14 mouse cellular contexts compared by ENCODE assay signal in genomic region chr4:138824161-138824560, GRCm38 (mm10). TPM values are rescaled to one million over a fixed set of nuclear protein-coding genes. Genes with fewer than 3 reads are reported as not detected.
"Had no signal": no experiment of that assay in that cellular context is flagged by ENCODE, and none has a peak within 500 bp of the region (broad histone marks: within the 10 kb centered on the region; RNA-seq: fewer than 3 reads in every experiment).

No protein-coding gene starts in this region.

RNA-seq across cellular contexts. Expression of gene Pla2g5, which starts 39.1 kb away (rescaled TPM):
- polyA plus RNA-seq: liver, embryonic 16.5 days; midbrain, embryonic 11.5 days; neural tube, embryonic 12.5 days had no signal

RNA-seq across cellular contexts. Expression of gene Pla2g2d, which starts 48.6 kb away (rescaled TPM):
- polyA plus RNA-seq: liver, embryonic 16.5 days; lung, embryonic 16.5 days; macrophage had no signal

RNA-seq across cellular contexts. Expression of gene Gm13030, which starts 49.6 kb away (rescaled TPM):
- polyA plus RNA-seq: liver, embryonic 16.5 days; lung, embryonic 14.5 days; lung, embryonic 16.5 days; macrophage; midbrain, embryonic 11.5 days; midbrain, embryonic 13.5 days; midbrain, embryonic 15.5 days; midbrain, postnatal 0 days; neural tube, embryonic 12.5 days; neural tube, embryonic 14.5 days; stomach, embryonic 14.5 days; stomach, embryonic 16.5 days; testis, adult 2 months; thymus, adult 2 months had no signal

RNA-seq across cellular contexts. Expression of gene Pla2g2e, which starts 53.6 kb away (rescaled TPM):
- polyA plus RNA-seq: liver, embryonic 16.5 days; lung, embryonic 14.5 days; lung, embryonic 16.5 days; midbrain, embryonic 11.5 days; midbrain, embryonic 13.5 days; midbrain, embryonic 15.5 days; midbrain, postnatal 0 days; neural tube, embryonic 12.5 days; neural tube, embryonic 14.5 days; stomach, embryonic 14.5 days; stomach, embryonic 16.5 days; testis, adult 2 months had no signal
